Mouse (Mus musculus) liver, adult 2 months (tissue): Measurements from ENCODE around the gene Lclat1. TPM values are rescaled to one million over a fixed set of nuclear protein-coding genes. Genes with fewer than 3 reads are reported as not detected.

ENCODE experiments used
- DNase-seq: peaks from one replicate; pipeline ENCODE4 v3.0.0-alpha.2; 2011; ENCODE audit warnings: low read depth, low spot score; ENCODE audit errors: extremely low read depth
- H3K27ac ChIP-seq: fragments of 200-500 bp; replicated peaks from 2 replicates; pipeline ENCODE4 v1.5.1; 2012; ENCODE audit warnings: low read depth, mild to moderate bottlenecking, control low read depth, inconsistent platforms, low read length; ENCODE audit not compliant: insufficient read depth
- H3K27me3 ChIP-seq: fragments of 200-500 bp; 2 replicates; pipeline ENCODE4 v1.6.1; 2012; ENCODE audit warnings: mild to moderate bottlenecking, moderate library complexity, low read length, inconsistent platforms; ENCODE audit not compliant: control insufficient read depth, insufficient read depth
- H3K36me3 ChIP-seq: fragments of 200-500 bp; 2 replicates; pipeline ENCODE4 v1.6.1; 2012; ENCODE audit warnings: low read length, inconsistent platforms; ENCODE audit not compliant: control insufficient read depth, insufficient read depth
- H3K4me1 ChIP-seq: fragments of 200-500 bp; 2 replicates; pipeline ENCODE4 v1.6.1; 2011; ENCODE audit warnings: low read length; ENCODE audit not compliant: control insufficient read depth, insufficient read depth
- H3K4me3 ChIP-seq: fragments of 200-500 bp; 2 replicates; pipeline ENCODE4 v1.5.1; 2011; ENCODE audit warnings: low read depth, mild to moderate bottlenecking, control low read depth, low read length, moderate library complexity; ENCODE audit not compliant: insufficient read depth
- H3K79me2 ChIP-seq: fragments of 200-500 bp; 2 replicates; pipeline ENCODE4 v1.6.1; 2012; ENCODE audit warnings: inconsistent platforms, mild to moderate bottlenecking, low read length, moderate library complexity; ENCODE audit not compliant: control insufficient read depth, insufficient read depth
- H3K9ac ChIP-seq: fragments of 200-500 bp; 2 replicates; pipeline ENCODE4 v1.6.1; 2012; ENCODE audit warnings: low read depth, mild to moderate bottlenecking, control low read depth, inconsistent platforms, low read length
- CTCF ChIP-seq: fragments of 200-500 bp; IDR thresholded peaks from 2 replicates; pipeline ENCODE4 v1.5.1; 2011; ENCODE audit warnings: low read depth, low read length, control low read depth
- POLR2A ChIP-seq: fragments of 200-500 bp; IDR thresholded peaks from 2 replicates; pipeline ENCODE4 v1.6.1; 2011; ENCODE audit warnings: low read length, control low read depth; ENCODE audit not compliant: insufficient read depth; ENCODE audit errors: extremely low read depth
- WGBS: fragments of 180-500 bp; shearing (Covaris S2); methylation state at CpG from one replicate; pipeline ENCODE4 v1.1.7; 2018; 5-methylcytosine and 5-hydroxymethylcytosine counted together
- polyA plus RNA-seq: library from polyadenylated mRNA; depleted of rRNA; stranded (reverse); fragments of >200 nt; gene quantifications from 2 replicates; pipeline ENCODE4 v1.2.3, GENCODE M21; 2012
- total RNA-seq: library from RNA; depleted of rRNA; stranded (reverse); fragments of >200 nt; gene quantifications from 2 replicates; pipeline ENCODE4 v1.2.3, GENCODE M21; 2014

Gene Lclat1
- total and polyA plus RNA-seq, 2 experiments, result 12.3 to 24.1 TPM

GRCm38 (mm10) chr17:73082506-73083196 lies 25.1 kb upstream of the Lclat1 start:
- Histone ChIP-seq H3K4me1 (no peaks in the 10 kb centered on the region), H3K4me3 (no peak overlapping the region), H3K36me3 (no peaks in the 10 kb centered on the region), H3K27me3 (peaks cover 2% of the 10 kb centered on the region; the same call in 1 of the 2 replicates), H3K9ac (no peak overlapping the region), H3K79me2 (no peaks in the 10 kb centered on the region), H3K27ac (no peak overlapping the region)
- no peak for DNase-seq
- 91% methylated on average over 4 of the region's 4 CpGs for WGBS
- TF ChIP-seq CTCF, result no peak
- TF ChIP-seq POLR2A, result no peak

GRCm38 (mm10) chr17:73087045-73087910 lies 20.5 kb upstream of the Lclat1 start:
- H3K36me3 ChIP-seq, result no peaks in the 10 kb centered on the region
- TF ChIP-seq CTCF, result no peak
- TF ChIP-seq POLR2A, result no peak
- H3K79me2 ChIP-seq, result no peaks in the 10 kb centered on the region
- no peak overlapping the region for H3K9ac ChIP-seq
- no peak overlapping the region for H3K27ac ChIP-seq
- peaks cover 2% of the 10 kb centered on the region; the same call in 1 of the 2 replicates for H3K27me3 ChIP-seq
- WGBS, result 35% methylated on average over 13 of the region's 13 CpGs
- H3K4me1 ChIP-seq, result no peaks in the 10 kb centered on the region; the same call in 1 of the 2 replicates
- no peak overlapping the region for H3K4me3 ChIP-seq
- no peak for DNase-seq

- no peak overlapping the region for H3K9ac ChIP-seq
- no peaks in the 10 kb centered on the region; the same call in 1 of the 2 replicates for H3K4me1 ChIP-seq
- H3K27ac ChIP-seq, result no peak overlapping the region
- 89% methylated on average over 8 of the region's 8 CpGs for WGBS
- no peak for DNase-seq
- no peaks in the 10 kb centered on the region for H3K36me3 ChIP-seq
- peaks cover 2% of the 10 kb centered on the region; the same call in 1 of the 2 replicates for H3K27me3 ChIP-seq
- H3K4me3 ChIP-seq, result no peak overlapping the region
- no peaks in the 10 kb centered on the region for H3K79me2 ChIP-seq
- TF ChIP-seq CTCF, result no peak
- no peak for TF ChIP-seq POLR2A
Observed at GRCm38 (mm10) chr17:73091368-73091767, 16.4 kb upstream of the Lclat1 start.

- H3K36me3 ChIP-seq, result no peaks in the 10 kb centered on the region
- no peak for TF ChIP-seq CTCF
- TF ChIP-seq POLR2A, result no peak
- DNase-seq, result no peak
Observed at GRCm38 (mm10) chr17:73092103-73093097, 15.4 kb upstream of the Lclat1 start.

GRCm38 (mm10) chr17:73095070-73095469 lies 12.7 kb upstream of the Lclat1 start:
- Histone ChIP-seq H3K4me1 (no peaks in the 10 kb centered on the region; the same call in 1 of the 2 replicates), H3K36me3 (no peaks in the 10 kb centered on the region), H3K9ac (no peak overlapping the region), H3K4me3 (no peak overlapping the region), H3K79me2 (no peaks in the 10 kb centered on the region), H3K27me3 (no peaks in the 10 kb centered on the region), H3K27ac (no peak overlapping the region)
- DNase-seq, result no peak
- TF ChIP-seq CTCF (no peak), POLR2A (no peak)
- WGBS, result 83% methylated on average over 11 of the region's 11 CpGs

More at GRCm38 (mm10) chr17:73092103-73093097, 15.4 kb upstream of the Lclat1 start:
- H3K4me1 ChIP-seq, result no peaks in the 10 kb centered on the region; the same call in 1 of the 2 replicates
- H3K27ac ChIP-seq, result no peak overlapping the region
- no peaks in the 10 kb centered on the region for H3K79me2 ChIP-seq
- WGBS, result 89% methylated on average over 12 of the region's 12 CpGs
- H3K9ac ChIP-seq, result no peak overlapping the region
- H3K27me3 ChIP-seq, result no peaks in the 10 kb centered on the region
- no peak overlapping the region for H3K4me3 ChIP-seq
